Mouse (Mus musculus) brain, embryonic 14.5 days (tissue): ENCODE results near the gene Camk2d. TPM values are rescaled to one million over a fixed set of nuclear protein-coding genes. Genes with fewer than 3 reads are reported as not detected.

Experiments
- DNase-seq: peaks from one replicate; pipeline ENCODE4 v3.0.0-alpha.2; 2011; ENCODE audit warnings: low read depth
- CTCF ChIP-seq: fragments of 200-500 bp; IDR thresholded peaks from 2 replicates; pipeline ENCODE4 v1.5.1; 2012; ENCODE audit warnings: inconsistent platforms, mild to moderate bottlenecking, moderate library complexity, borderline replicate concordance; ENCODE audit not compliant: insufficient read depth, insufficient read length; ENCODE audit errors: extremely low read depth
- POLR2A ChIP-seq: fragments of 200-500 bp; IDR thresholded peaks from 2 replicates; pipeline ENCODE4 v1.6.1; 2012; ENCODE audit warnings: mild to moderate bottlenecking, inconsistent platforms, borderline replicate concordance; ENCODE audit not compliant: poor library complexity, insufficient read depth, insufficient read length, severe bottlenecking; ENCODE audit errors: extremely low read depth
- polyA plus RNA-seq: library from polyadenylated mRNA; depleted of rRNA; stranded (reverse); fragments of >200 nt; gene quantifications from 2 replicates; pipeline ENCODE4 v1.2.3, GENCODE M21; 2012

The Camk2d gene
- polyA plus RNA-seq, 1 experiment, result 84.1 TPM

DNA sequence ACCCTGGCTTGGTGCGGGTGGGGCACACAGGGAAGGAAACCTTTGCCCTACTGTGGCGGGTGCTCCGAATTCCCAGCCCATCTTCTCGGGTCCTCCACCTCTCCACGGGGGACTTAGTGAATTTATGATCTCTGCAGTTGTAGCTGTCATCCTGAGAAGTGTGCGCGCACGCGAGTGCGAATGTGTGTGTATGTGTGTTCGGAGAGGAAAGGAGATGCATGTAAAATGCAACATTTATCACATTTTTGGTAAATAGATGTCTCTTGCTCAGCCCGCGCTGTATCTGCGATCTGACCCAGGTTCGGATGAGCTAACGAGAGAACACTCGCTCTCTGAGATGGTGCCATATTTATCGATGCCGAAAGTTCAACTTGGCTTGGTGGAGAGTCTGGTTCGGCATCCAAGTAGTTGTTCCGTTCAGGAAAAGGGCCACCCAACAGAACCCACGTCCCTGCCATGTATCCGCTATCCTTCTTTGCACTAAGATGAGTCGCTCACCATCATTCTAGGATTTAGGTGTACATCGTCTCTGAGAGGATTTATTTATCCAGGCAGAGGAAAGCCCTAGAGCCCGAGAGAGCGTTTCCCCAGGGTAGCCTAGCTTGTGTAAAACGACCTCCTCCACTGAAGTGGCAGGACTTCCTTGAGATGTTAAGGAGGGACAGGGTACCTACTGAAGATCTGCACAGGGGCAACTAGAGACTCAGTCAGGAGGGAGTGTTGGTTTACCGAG, 1.7 kb downstream of the Camk2d start:
- DNase-seq, result peak; percentile 64
- TF ChIP-seq POLR2A (no peak), CTCF (no peak)

DNA sequence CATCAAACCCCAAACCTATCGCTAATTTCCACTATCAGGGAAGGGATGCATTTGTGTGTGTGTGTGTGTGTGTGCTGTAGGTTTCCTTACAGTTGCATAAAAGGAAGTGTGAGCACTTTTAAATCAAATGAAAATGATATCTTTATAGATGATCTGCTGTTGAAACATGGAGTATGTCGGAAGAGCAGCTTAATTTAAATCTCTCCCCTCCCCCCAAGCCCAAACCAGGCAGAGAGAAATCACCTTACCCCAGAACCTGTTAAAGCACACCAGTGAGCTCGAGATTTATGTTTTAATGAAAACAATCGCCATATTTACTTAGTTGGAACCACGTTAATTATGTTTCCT, 2.2 kb downstream of the Camk2d start:
- peak; percentile 55 for DNase-seq
- TF ChIP-seq CTCF, result no peak
- TF ChIP-seq POLR2A, result no peak

GRCm38 (mm10) chr3:126598881-126599280, 2.8 kb downstream of the Camk2d start:
- no peak for DNase-seq
- TF ChIP-seq POLR2A, result no peak
- TF ChIP-seq CTCF, result no peak

- no peak for DNase-seq
- no peak for TF ChIP-seq POLR2A
- TF ChIP-seq CTCF, result no peak
These were observed 3.2 kb downstream of the Camk2d start for GRCm38 (mm10) chr3:126599335-126599734.

DNA sequence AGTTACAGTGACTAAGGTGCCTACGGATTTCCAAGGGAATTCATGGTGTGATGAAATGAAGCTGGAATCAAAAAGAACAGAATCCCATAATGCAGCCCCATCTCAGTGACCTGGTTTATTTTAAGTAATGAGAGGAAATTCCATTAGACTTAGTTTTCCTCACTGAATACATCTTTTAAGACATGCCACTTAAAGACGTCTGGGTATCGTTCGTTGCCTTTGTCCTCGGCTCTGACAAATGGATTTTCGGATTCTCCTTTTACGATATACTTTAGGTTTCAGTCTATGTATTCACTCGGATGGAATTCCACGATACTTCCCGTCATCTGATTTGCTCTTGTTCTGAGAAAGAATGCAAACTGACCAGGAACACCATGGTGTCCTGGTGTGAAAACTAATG, 3.8 kb downstream of the Camk2d start:
- DNase-seq, result peak; percentile 35
- no peak for TF ChIP-seq POLR2A
- no peak for TF ChIP-seq CTCF

DNA sequence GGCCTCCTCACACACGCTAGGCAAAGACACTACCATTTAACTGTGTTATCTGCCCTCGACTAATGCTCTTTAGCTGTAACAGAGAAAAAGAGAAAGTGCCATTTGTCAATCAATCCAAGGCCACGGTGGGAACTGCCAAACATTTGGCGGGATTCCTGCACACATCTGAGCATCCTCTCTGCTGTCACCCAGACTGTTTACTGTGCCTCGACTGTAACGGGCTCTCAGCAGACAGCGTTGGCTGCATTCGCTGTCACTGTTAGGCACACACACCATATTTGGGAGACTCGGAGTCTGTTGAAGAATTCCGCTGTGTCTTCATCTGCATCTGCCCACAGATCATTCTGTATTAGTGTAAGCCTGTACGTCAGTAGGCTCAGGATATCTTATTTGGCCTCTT, 6.7 kb downstream of the Camk2d start:
- no peak for TF ChIP-seq CTCF
- no peak for TF ChIP-seq POLR2A
- peak; percentile 80 for DNase-seq

DNA sequence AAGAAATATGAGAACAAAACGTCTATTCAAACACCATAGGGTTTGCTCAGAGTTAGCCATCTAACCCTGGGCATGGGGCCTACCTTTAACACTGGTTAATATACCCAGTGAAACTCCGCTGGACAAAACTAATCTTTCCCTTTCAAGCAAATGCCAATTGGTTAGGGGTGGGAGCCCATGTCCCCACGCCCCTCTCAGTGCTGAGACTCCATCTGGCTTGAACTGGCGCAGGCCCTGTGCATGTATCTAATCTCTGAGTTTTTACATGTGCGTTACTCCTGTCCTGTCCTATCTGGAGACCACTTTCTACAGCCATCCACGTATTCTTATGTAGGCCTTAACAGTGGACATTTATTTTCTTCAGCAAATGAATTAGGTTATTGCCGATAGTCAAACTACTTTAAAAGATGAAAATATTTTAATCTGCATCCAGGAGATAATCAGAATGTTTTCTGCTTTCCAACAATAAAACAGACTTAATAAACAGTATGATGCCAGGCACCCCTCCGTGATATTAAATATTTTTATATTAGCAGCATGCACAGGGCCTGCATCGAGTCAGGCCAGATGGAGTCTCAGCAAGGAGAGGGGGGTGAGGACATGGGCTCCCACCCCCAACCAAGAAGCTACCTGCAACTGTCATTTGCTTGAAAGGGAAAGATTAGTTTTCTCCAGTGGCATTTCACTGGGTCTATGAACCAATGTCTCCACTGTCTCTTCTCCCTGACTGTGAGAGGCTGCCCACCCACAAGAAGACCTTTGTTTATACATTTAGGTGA, 8.7 kb downstream of the Camk2d start:
- no peak for DNase-seq
- no peak for TF ChIP-seq CTCF
- no peak for TF ChIP-seq POLR2A

GRCm38 (mm10) chr3:126609310-126609709, 13.2 kb downstream of the Camk2d start:
- TF ChIP-seq CTCF, result no peak
- no peak for TF ChIP-seq POLR2A
- no peak for DNase-seq

GRCm38 (mm10) chr3:126609795-126610451, 13.8 kb downstream of the Camk2d start:
- TF ChIP-seq POLR2A (no peak), CTCF (no peak)
- peak; percentile 43 for DNase-seq

GRCm38 (mm10) chr3:126611624-126612023, 15.5 kb downstream of the Camk2d start:
- no peak for TF ChIP-seq POLR2A
- TF ChIP-seq CTCF, result no peak
- no peak for DNase-seq

GRCm38 (mm10) chr3:126612748-126613509, 16.8 kb downstream of the Camk2d start:
- TF ChIP-seq CTCF (no peak), POLR2A (no peak)
- DNase-seq, result no peak

DNA sequence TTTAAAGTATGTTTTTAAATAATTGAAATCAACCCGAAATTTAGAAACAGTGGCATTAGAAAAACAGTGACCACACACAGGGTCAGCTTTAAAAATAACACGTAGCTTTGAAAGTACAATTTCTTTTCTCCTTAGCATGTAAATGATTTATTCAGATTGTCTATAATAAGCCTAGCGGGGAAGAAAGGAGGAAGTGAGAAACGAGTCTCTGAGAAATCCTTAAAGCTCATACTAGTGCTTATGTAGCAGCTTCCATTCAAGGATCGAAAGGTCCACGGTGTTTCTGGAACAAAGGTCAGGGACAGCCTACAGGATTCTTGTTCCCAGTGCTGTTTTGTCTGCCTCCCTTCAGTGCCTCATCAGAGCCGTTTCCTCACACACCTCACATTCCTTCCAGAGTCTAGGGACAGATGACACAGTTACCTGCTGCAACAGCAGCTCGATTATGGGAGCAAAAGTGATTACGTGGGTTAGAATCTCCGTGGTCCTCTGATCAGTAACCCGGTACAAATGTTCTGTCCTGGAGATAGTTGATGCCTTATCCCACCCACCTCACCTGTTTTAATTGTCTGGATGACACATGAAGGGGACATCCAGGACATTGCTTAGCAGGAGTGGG, 17.5 kb downstream of the Camk2d start:
- TF ChIP-seq POLR2A (no peak), CTCF (no peak)
- no peak for DNase-seq
